Mouse (Mus musculus): ENCODE results near the gene Olfr403. TPM values are rescaled to one million over a fixed set of nuclear protein-coding genes. Genes with fewer than 3 reads are reported as not detected.
"Not testable (repeated sequence)": the region's sequence is repeated elsewhere in the genome, so short reads cannot be mapped to it uniquely, and the experiment has no call there.

Gene Olfr403
- not detected in 2 replicates for polyA plus RNA-seq (2014; fragmentation: Nextera tagmentation; extraction: Ambion mirVana)

- H3K4me2 ChIP-seq (replicated peaks; ENCODE audit: low read depth, low read length), result no peak within 1 kb of the TSS
- no peaks in the 10 kb centered on the region for H3K27me3 ChIP-seq (ENCODE audit: control insufficient read depth, insufficient read depth, low read length)
- H3K9ac ChIP-seq (ENCODE audit: low read depth, low read length), result no peak within 1 kb of the TSS
- no peak within 1 kb of the TSS for H3K4me3 ChIP-seq (ENCODE audit: low read length)
- no peaks in the 10 kb centered on the region for H3K9me3 ChIP-seq (ENCODE audit: control insufficient read depth, low read length)
- no peaks in the 10 kb centered on the region for H3K36me3 ChIP-seq (ENCODE audit: control insufficient read depth, insufficient read depth, low read length)
- no peaks in the 10 kb centered on the region for H3K4me1 ChIP-seq (ENCODE audit: control insufficient read depth, insufficient read depth, low read length)
- no peak for ATAC-seq (ENCODE audit: low FRiP score, low TSS enrichment)
- no peak within 1 kb of the TSS for H3K27ac ChIP-seq (ENCODE audit: low read depth, low read length)
Measured at GRCm38 (mm10) chr11:74185949-74186348, at the start of gene Olfr403. Gene Olfr403 (plus strand): TSS chr11:74186249.

GRCm38 (mm10) chr11:74140001-74140400 is 46.0 kb upstream of the Olfr403 start:
- WGBS, result 38% methylated on average over 1 of the region's 1 CpGs

GRCm38 (mm10) chr11:74145866-74146265 is 40.2 kb upstream of the Olfr403 start:
- Histone ChIP-seq H3K36me3 (ENCODE audit: control insufficient read depth, insufficient read depth, low read length) (no peaks in the 10 kb centered on the region), H3K4me1 (ENCODE audit: control insufficient read depth, insufficient read depth, low read length) (no peaks in the 10 kb centered on the region), H3K27ac (ENCODE audit: low read depth, low read length) (no peak overlapping the region), H3K9ac (ENCODE audit: low read depth, low read length) (no peak overlapping the region), H3K27me3 (ENCODE audit: control insufficient read depth, insufficient read depth, low read length) (no peaks in the 10 kb centered on the region), H3K9me3 (ENCODE audit: control insufficient read depth, low read length) (peaks cover 13% of the 10 kb centered on the region), H3K4me2 (replicated peaks; ENCODE audit: low read depth, low read length) (no peak overlapping the region), H3K4me3 (ENCODE audit: low read length) (no peak overlapping the region)
- ATAC-seq (ENCODE audit: low FRiP score, low TSS enrichment), result no peak

More at GRCm38 (mm10) chr11:74140001-74140400, 46.0 kb upstream of the Olfr403 start:
- not testable (repeated sequence) for H3K4me1 ChIP-seq (ENCODE audit: control insufficient read depth, insufficient read depth, low read length); H3K9ac ChIP-seq (ENCODE audit: low read depth, low read length); H3K27me3 ChIP-seq (ENCODE audit: control insufficient read depth, insufficient read depth, low read length); H3K4me3 ChIP-seq (ENCODE audit: low read length); H3K36me3 ChIP-seq (ENCODE audit: control insufficient read depth, insufficient read depth, low read length); H3K4me2 ChIP-seq (replicated peaks; ENCODE audit: low read depth, low read length); ATAC-seq (ENCODE audit: low FRiP score, low TSS enrichment); H3K27ac ChIP-seq (ENCODE audit: low read depth, low read length)
- H3K9me3 ChIP-seq (ENCODE audit: control insufficient read depth, low read length), result peaks cover 15% of the 10 kb centered on the region

GRCm38 (mm10) chr11:74153229-74153628 is 32.8 kb upstream of the Olfr403 start, which contains the start of gene Olfr402:
Gene Olfr402 (plus strand): TSS chr11:74153529.
- Histone ChIP-seq H3K27ac (ENCODE audit: low read depth, low read length) (no peak within 1 kb of the TSS), H3K9me3 (ENCODE audit: control insufficient read depth, low read length) (peaks cover 3% of the 10 kb centered on the region; the same call in 1 of the 2 replicates)

GRCm38 (mm10) chr11:74168771-74169170 is 17.3 kb upstream of the Olfr403 start:
- H3K4me2 ChIP-seq (replicated peaks; ENCODE audit: low read depth, low read length), result no peak overlapping the region
- no peak overlapping the region for H3K9ac ChIP-seq (ENCODE audit: low read depth, low read length)
- H3K9me3 ChIP-seq (ENCODE audit: control insufficient read depth, low read length), result no peaks in the 10 kb centered on the region
- H3K4me1 ChIP-seq (ENCODE audit: control insufficient read depth, insufficient read depth, low read length), result no peaks in the 10 kb centered on the region
- H3K27me3 ChIP-seq (ENCODE audit: control insufficient read depth, insufficient read depth, low read length), result no peaks in the 10 kb centered on the region
- no peak for ATAC-seq (ENCODE audit: low FRiP score, low TSS enrichment)
- H3K4me3 ChIP-seq (ENCODE audit: low read length), result no peak overlapping the region
- H3K36me3 ChIP-seq (ENCODE audit: control insufficient read depth, insufficient read depth, low read length), result no peaks in the 10 kb centered on the region
- H3K27ac ChIP-seq (ENCODE audit: low read depth, low read length), result no peak overlapping the region

More at GRCm38 (mm10) chr11:74153229-74153628, 32.8 kb upstream of the Olfr403 start, which contains the start of gene Olfr402:
- Histone ChIP-seq H3K27me3 (ENCODE audit: control insufficient read depth, insufficient read depth, low read length) (no peaks in the 10 kb centered on the region), H3K36me3 (ENCODE audit: control insufficient read depth, insufficient read depth, low read length) (no peaks in the 10 kb centered on the region), H3K4me1 (ENCODE audit: control insufficient read depth, insufficient read depth, low read length) (no peaks in the 10 kb centered on the region), H3K4me2 (replicated peaks; ENCODE audit: low read depth, low read length) (no peak within 1 kb of the TSS), H3K4me3 (ENCODE audit: low read length) (no peak within 1 kb of the TSS), H3K9ac (ENCODE audit: low read depth, low read length) (no peak within 1 kb of the TSS)
- WGBS, result 61% methylated on average over 3 of the region's 3 CpGs
- ATAC-seq (ENCODE audit: low FRiP score, low TSS enrichment), result no peak

GRCm38 (mm10) chr11:74183168-74183567 is 2.9 kb upstream of the Olfr403 start:
- Histone ChIP-seq H3K4me1 (ENCODE audit: control insufficient read depth, insufficient read depth, low read length) (no peaks in the 10 kb centered on the region), H3K27ac (ENCODE audit: low read depth, low read length) (no peak overlapping the region), H3K36me3 (ENCODE audit: control insufficient read depth, insufficient read depth, low read length) (no peaks in the 10 kb centered on the region), H3K9me3 (ENCODE audit: control insufficient read depth, low read length) (no peaks in the 10 kb centered on the region), H3K9ac (ENCODE audit: low read depth, low read length) (no peak overlapping the region), H3K4me2 (replicated peaks; ENCODE audit: low read depth, low read length) (no peak overlapping the region), H3K4me3 (ENCODE audit: low read length) (no peak overlapping the region), H3K27me3 (ENCODE audit: control insufficient read depth, insufficient read depth, low read length) (no peaks in the 10 kb centered on the region)
- WGBS, result 75% methylated on average over 4 of the region's 4 CpGs
- no peak for ATAC-seq (ENCODE audit: low FRiP score, low TSS enrichment)

- 73% methylated on average over 4 of the region's 4 CpGs for WGBS
Measured at GRCm38 (mm10) chr11:74183745-74184144, 2.3 kb upstream of the Olfr403 start.

GRCm38 (mm10) chr11:74211279-74211678 is 25.2 kb downstream of the Olfr403 start, which contains the start of gene Olfr43:
Gene Olfr43 (minus strand): TSS chr11:74211379.
- no peak for ATAC-seq (ENCODE audit: low FRiP score, low TSS enrichment)
- 67% methylated on average over 1 of the region's 1 CpGs for WGBS

More at GRCm38 (mm10) chr11:74183745-74184144, 2.3 kb upstream of the Olfr403 start:
- Histone ChIP-seq H3K4me3 (ENCODE audit: low read length) (no peak overlapping the region), H3K9me3 (ENCODE audit: control insufficient read depth, low read length) (no peaks in the 10 kb centered on the region), H3K9ac (ENCODE audit: low read depth, low read length) (no peak overlapping the region), H3K27ac (ENCODE audit: low read depth, low read length) (no peak overlapping the region), H3K27me3 (ENCODE audit: control insufficient read depth, insufficient read depth, low read length) (no peaks in the 10 kb centered on the region), H3K4me1 (ENCODE audit: control insufficient read depth, insufficient read depth, low read length) (no peaks in the 10 kb centered on the region), H3K36me3 (ENCODE audit: control insufficient read depth, insufficient read depth, low read length) (no peaks in the 10 kb centered on the region), H3K4me2 (replicated peaks; ENCODE audit: low read depth, low read length) (no peak overlapping the region)
- no peak for ATAC-seq (ENCODE audit: low FRiP score, low TSS enrichment)

GRCm38 (mm10) chr11:74241201-74241600 is 55.2 kb downstream of the Olfr403 start:
- H3K4me2 ChIP-seq (replicated peaks; ENCODE audit: low read depth, low read length), result no peak overlapping the region
- H3K27me3 ChIP-seq (ENCODE audit: control insufficient read depth, insufficient read depth, low read length), result no peaks in the 10 kb centered on the region
- H3K36me3 ChIP-seq (ENCODE audit: control insufficient read depth, insufficient read depth, low read length), result no peaks in the 10 kb centered on the region
- H3K27ac ChIP-seq (ENCODE audit: low read depth, low read length), result no peak overlapping the region
- no peaks in the 10 kb centered on the region for H3K9me3 ChIP-seq (ENCODE audit: control insufficient read depth, low read length)
- WGBS, result 86% methylated on average over 3 of the region's 3 CpGs
- H3K4me3 ChIP-seq (ENCODE audit: low read length), result no peak overlapping the region
- H3K9ac ChIP-seq (ENCODE audit: low read depth, low read length), result no peak overlapping the region
- no peak for ATAC-seq (ENCODE audit: low FRiP score, low TSS enrichment)
- H3K4me1 ChIP-seq (ENCODE audit: control insufficient read depth, insufficient read depth, low read length), result no peaks in the 10 kb centered on the region

More at GRCm38 (mm10) chr11:74211279-74211678, 25.2 kb downstream of the Olfr403 start, which contains the start of gene Olfr43:
- Histone ChIP-seq H3K27ac (ENCODE audit: low read depth, low read length) (no peak within 1 kb of the TSS), H3K9ac (ENCODE audit: low read depth, low read length) (no peak within 1 kb of the TSS), H3K36me3 (ENCODE audit: control insufficient read depth, insufficient read depth, low read length) (no peaks in the 10 kb centered on the region), H3K9me3 (ENCODE audit: control insufficient read depth, low read length) (no peaks in the 10 kb centered on the region), H3K4me1 (ENCODE audit: control insufficient read depth, insufficient read depth, low read length) (no peaks in the 10 kb centered on the region), H3K27me3 (ENCODE audit: control insufficient read depth, insufficient read depth, low read length) (no peaks in the 10 kb centered on the region), H3K4me3 (ENCODE audit: low read length) (no peak within 1 kb of the TSS), H3K4me2 (replicated peaks; ENCODE audit: low read depth, low read length) (no peak within 1 kb of the TSS)

Data from kidney, embryonic 14.5 days (tissue).